Mouse (Mus musculus) liver, adult 2 months (tissue): ENCODE measurements around the gene Mtss1l.

Experiments used
- CTCF ChIP-seq: fragments of 200-500 bp; IDR thresholded peaks from 2 replicates; pipeline ENCODE4 v1.5.1; 2011; ENCODE audit warnings: low read depth, low read length, control low read depth
- POLR2A ChIP-seq: fragments of 200-500 bp; IDR thresholded peaks from 2 replicates; pipeline ENCODE4 v1.6.1; 2011; ENCODE audit warnings: low read length, control low read depth; ENCODE audit not compliant: insufficient read depth; ENCODE audit errors: extremely low read depth

DNA sequence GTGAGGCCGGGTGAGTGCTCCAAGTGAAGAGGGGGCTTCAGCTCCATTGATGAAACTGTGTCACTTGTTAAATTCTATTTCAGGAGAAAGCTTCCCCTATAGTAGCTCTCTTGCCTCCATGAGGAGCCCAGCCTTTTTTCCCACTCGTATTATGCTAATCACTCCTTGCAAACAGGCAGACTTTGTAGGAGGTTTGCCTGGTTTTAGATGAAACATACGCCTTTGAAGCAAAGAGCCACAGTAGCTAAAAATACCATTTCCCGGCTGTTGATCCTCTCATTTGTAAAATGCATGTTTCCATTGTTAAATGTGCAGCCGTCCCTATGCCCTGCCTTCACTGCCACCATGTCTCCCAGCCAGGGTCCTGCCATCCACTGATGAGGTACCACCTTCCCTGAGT lies 23.7 kb upstream of the Mtss1l start:
- no peak for TF ChIP-seq CTCF
- TF ChIP-seq POLR2A, result no peak
